Mouse (Mus musculus) C2C12 (cell line): ENCODE data around the gene Mindy4.

Experiments
- CTCF ChIP-seq: IDR thresholded peaks from one replicate; pipeline ENCODE4 v1.5.1; 2011; ENCODE audit not compliant: control insufficient read depth, insufficient read depth, insufficient read length
- MAX ChIP-seq: IDR thresholded peaks from one replicate; pipeline ENCODE4 v1.6.1; 2011; ENCODE audit warnings: mild to moderate bottlenecking, control low read depth
- MYOD1 ChIP-seq: IDR thresholded peaks from one replicate; pipeline ENCODE4 v1.6.1; 2011; ENCODE audit warnings: low read depth; ENCODE audit not compliant: control insufficient read depth, insufficient read length
- MYOG ChIP-seq: IDR thresholded peaks from one replicate; pipeline ENCODE4 v1.6.1; 2011; ENCODE audit not compliant: control insufficient read depth, insufficient read length; ENCODE audit errors: extremely low read depth
- USF1 ChIP-seq: IDR thresholded peaks from one replicate; pipeline ENCODE4 v1.6.1; 2011; ENCODE audit warnings: low read depth, mild to moderate bottlenecking, control low read depth, moderate library complexity

GRCm38 (mm10) chr6:55337242-55337641, 134.1 kb downstream of the Mindy4 start:
- TF ChIP-seq CTCF (no peak), MYOD1 (no peak), USF1 (no peak), MYOG (no peak), MAX (no peak)
